Mouse (Mus musculus) midbrain, embryonic 13.5 days (tissue): Measurements from ENCODE around the gene Dnajb8. TPM values are rescaled to one million over a fixed set of nuclear protein-coding genes. Genes with fewer than 3 reads are reported as not detected.
A peak's percentile ranks its signal among the peaks of the same experiment; 100 is the strongest.

ENCODE experiments used
- ATAC-seq: fragments of 200-750 bp; cut with Nextera tagmentation; 2 replicates; pipeline ENCODE4 v1.8.0; 2017; ENCODE audit warnings: mild to moderate bottlenecking, moderate TSS enrichment, moderate library complexity
- H3K27ac ChIP-seq: fragments of 300-500 bp; sonication (generic); 2 replicates; pipeline ENCODE4 v1.5.1; 2015; ENCODE audit warnings: inconsistent platforms, mild to moderate bottlenecking, moderate library complexity
- H3K27me3 ChIP-seq: fragments of 300-500 bp; sonication (generic); 2 replicates; pipeline ENCODE4 v1.6.1; 2015; ENCODE audit warnings: mild to moderate bottlenecking, inconsistent platforms
- H3K36me3 ChIP-seq: fragments of 300-500 bp; sonication (generic); 2 replicates; pipeline ENCODE4 v1.6.1; 2015; ENCODE audit warnings: mild to moderate bottlenecking, inconsistent platforms
- H3K4me1 ChIP-seq: fragments of 300-500 bp; sonication (generic); replicated peaks from 2 replicates; pipeline ENCODE4 v1.6.1; 2015; ENCODE audit warnings: inconsistent platforms
- H3K4me2 ChIP-seq: fragments of 300-500 bp; sonication (generic); replicated peaks from 2 replicates; pipeline ENCODE4 v1.6.1; 2015; ENCODE audit warnings: moderate library complexity, mild to moderate bottlenecking, inconsistent platforms
- H3K4me3 ChIP-seq: fragments of 300-500 bp; sonication (generic); replicated peaks from 2 replicates; pipeline ENCODE4 v1.5.1; 2015; ENCODE audit warnings: mild to moderate bottlenecking, inconsistent platforms
- H3K9ac ChIP-seq: fragments of 300-500 bp; sonication (generic); replicated peaks from 2 replicates; pipeline ENCODE4 v1.6.1; 2015; ENCODE audit warnings: mild to moderate bottlenecking, inconsistent platforms
- H3K9me3 ChIP-seq: fragments of 300-500 bp; sonication (generic); 2 replicates; pipeline ENCODE4 v1.6.1; 2016; ENCODE audit warnings: mild to moderate bottlenecking, inconsistent platforms
- WGBS: fragments of 180-500 bp; shearing (Covaris S2); methylation state at CpG from one replicate; pipeline ENCODE4 v1.1.7; 2015; 5-methylcytosine and 5-hydroxymethylcytosine counted together
- polyA plus RNA-seq: library from polyadenylated mRNA; unstranded; fragments of >200 nt; fragmentation: Nextera tagmentation; extraction: Ambion mirVana; gene quantifications from 2 replicates; pipeline ENCODE4 v1.2.1, GENCODE M21; 2015

Gene Dnajb8
- polyA plus RNA-seq, 1 experiment from 2014 or later: not detected

GRCm38 (mm10) chr6:88209453-88209852 is 12.6 kb upstream of the Dnajb8 start:
- Histone ChIP-seq H3K27me3 (peaks cover 50% of the 10 kb centered on the region), H3K27ac (no peak overlapping the region), H3K9me3 (no peaks in the 10 kb centered on the region), H3K4me1 (0 out of 2 replicates have a peak, but pooled peaks cover 8% of the 10 kb centered on the region), H3K9ac (no peak overlapping the region), H3K4me3 (no peak overlapping the region), H3K4me2 (no peak overlapping the region), H3K36me3 (no peaks in the 10 kb centered on the region)
- WGBS: 80% methylated on average over 5 of the region's 5 CpGs
- no peak for ATAC-seq

GRCm38 (mm10) chr6:88210182-88210581 is 11.9 kb upstream of the Dnajb8 start:
- ATAC-seq: no peak
- Histone ChIP-seq H3K27ac (no peak overlapping the region), H3K36me3 (no peaks in the 10 kb centered on the region), H3K9me3 (no peaks in the 10 kb centered on the region), H3K27me3 (peaks cover 43% of the 10 kb centered on the region), H3K4me3 (no peak overlapping the region), H3K9ac (no peak overlapping the region), H3K4me1 (0 out of 2 replicates have a peak, but pooled peaks cover 4% of the 10 kb centered on the region), H3K4me2 (no peak overlapping the region)
- WGBS: 58% methylated on average over 3 of the region's 3 CpGs

GRCm38 (mm10) chr6:88215797-88216196 is 6.3 kb upstream of the Dnajb8 start:
- WGBS: 40% methylated on average over 6 of the region's 6 CpGs
- Histone ChIP-seq H3K4me1 (no peaks in the 10 kb centered on the region), H3K27ac (no peak overlapping the region), H3K36me3 (no peaks in the 10 kb centered on the region), H3K4me3 (no peak overlapping the region), H3K27me3 (no peaks in the 10 kb centered on the region; the same call in 1 of the 2 replicates), H3K9ac (no peak overlapping the region), H3K9me3 (no peaks in the 10 kb centered on the region; the same call in 1 of the 2 replicates), H3K4me2 (no peak overlapping the region)
- ATAC-seq: no peak

- no peak overlapping the region for H3K4me2 ChIP-seq
- no peaks in the 10 kb centered on the region for H3K36me3 ChIP-seq
- no peak overlapping the region for H3K4me3 ChIP-seq
- ATAC-seq: no peak
- H3K27ac ChIP-seq: no peak overlapping the region
- H3K9me3 ChIP-seq: no peaks in the 10 kb centered on the region; the same call in 1 of the 2 replicates
- H3K27me3 ChIP-seq: no peaks in the 10 kb centered on the region; the same call in 1 of the 2 replicates
- H3K4me1 ChIP-seq: no peaks in the 10 kb centered on the region
- H3K9ac ChIP-seq: no peak overlapping the region
- WGBS: 75% methylated on average over 4 of the region's 4 CpGs
These were observed 5.9 kb upstream of the Dnajb8 start for GRCm38 (mm10) chr6:88216199-88216598.

GRCm38 (mm10) chr6:88219094-88219493 is 3.0 kb upstream of the Dnajb8 start:
- Histone ChIP-seq H3K9me3 (no peaks in the 10 kb centered on the region; the same call in 1 of the 2 replicates), H3K4me1 (no peaks in the 10 kb centered on the region), H3K4me3 (no peak overlapping the region), H3K27ac (no peak overlapping the region), H3K27me3 (no peaks in the 10 kb centered on the region; the same call in 1 of the 2 replicates), H3K9ac (no peak overlapping the region), H3K36me3 (no peaks in the 10 kb centered on the region), H3K4me2 (no peak overlapping the region)
- no peak for ATAC-seq
- 16% methylated on average over 4 of the region's 4 CpGs for WGBS

- WGBS: 10% methylated on average over 5 of the region's 5 CpGs
- no peak overlapping the region for H3K4me2 ChIP-seq
- ATAC-seq: peak; percentile 86
- H3K9me3 ChIP-seq: no peaks in the 10 kb centered on the region
- no peak overlapping the region for H3K9ac ChIP-seq
- no peaks in the 10 kb centered on the region for H3K36me3 ChIP-seq
- no peak overlapping the region for H3K27ac ChIP-seq
- H3K4me3 ChIP-seq: no peak overlapping the region
- H3K27me3 ChIP-seq: no peaks in the 10 kb centered on the region; the same call in 1 of the 2 replicates
- H3K4me1 ChIP-seq: peaks cover 14% of the 10 kb centered on the region
These were observed 4.5 kb downstream of the Dnajb8 start for GRCm38 (mm10) chr6:88226570-88226994.

GRCm38 (mm10) chr6:88227537-88227936 is 5.5 kb downstream of the Dnajb8 start:
- H3K9ac ChIP-seq: no peak overlapping the region
- H3K4me2 ChIP-seq: no peak overlapping the region
- ATAC-seq: no peak
- no peaks in the 10 kb centered on the region for H3K9me3 ChIP-seq
- 62% methylated on average over 7 of the region's 7 CpGs for WGBS
- no peaks in the 10 kb centered on the region; the same call in 1 of the 2 replicates for H3K27me3 ChIP-seq
- no peak overlapping the region for H3K27ac ChIP-seq
- no peaks in the 10 kb centered on the region for H3K36me3 ChIP-seq
- peaks cover 14% of the 10 kb centered on the region for H3K4me1 ChIP-seq
- no peak overlapping the region for H3K4me3 ChIP-seq

- no peak for ATAC-seq
- no peak overlapping the region for H3K4me3 ChIP-seq
- 80% methylated on average over 12 of the region's 12 CpGs for WGBS
- no peak overlapping the region for H3K27ac ChIP-seq
- no peaks in the 10 kb centered on the region for H3K9me3 ChIP-seq
- H3K4me1 ChIP-seq: peaks cover 14% of the 10 kb centered on the region
- H3K9ac ChIP-seq: no peak overlapping the region
- H3K4me2 ChIP-seq: no peak overlapping the region
- H3K36me3 ChIP-seq: no peaks in the 10 kb centered on the region
- peaks cover 12% of the 10 kb centered on the region; the same call in 1 of the 2 replicates for H3K27me3 ChIP-seq
These were observed 7.2 kb downstream of the Dnajb8 start for GRCm38 (mm10) chr6:88229221-88229620.

- Histone ChIP-seq H3K4me1 (peaks cover 22% of the 10 kb centered on the region), H3K4me2 (no peak overlapping the region), H3K27me3 (peaks cover 26% of the 10 kb centered on the region; the same call in 1 of the 2 replicates), H3K36me3 (no peaks in the 10 kb centered on the region), H3K4me3 (no peak overlapping the region), H3K9me3 (no peaks in the 10 kb centered on the region), H3K27ac (no peak overlapping the region), H3K9ac (no peak overlapping the region)
- WGBS: 81% methylated on average over 7 of the region's 7 CpGs
- no peak for ATAC-seq
These were observed 9.8 kb downstream of the Dnajb8 start for GRCm38 (mm10) chr6:88231821-88232220.

GRCm38 (mm10) chr6:88232221-88232620 is 10.2 kb downstream of the Dnajb8 start:
- Histone ChIP-seq H3K4me3 (no peak overlapping the region), H3K27ac (no peak overlapping the region), H3K27me3 (peaks cover 29% of the 10 kb centered on the region; the same call in 1 of the 2 replicates), H3K9me3 (no peaks in the 10 kb centered on the region), H3K9ac (no peak overlapping the region), H3K4me2 (no peak overlapping the region), H3K36me3 (no peaks in the 10 kb centered on the region), H3K4me1 (peaks cover 22% of the 10 kb centered on the region)
- 53% methylated on average over 6 of the region's 6 CpGs for WGBS
- ATAC-seq: no peak

GRCm38 (mm10) chr6:88233996-88234395 is 11.9 kb downstream of the Dnajb8 start:
- no peak for ATAC-seq
- peaks cover 45% of the 10 kb centered on the region for H3K27me3 ChIP-seq
- peaks cover 23% of the 10 kb centered on the region for H3K4me1 ChIP-seq
- WGBS: 84% methylated on average over 8 of the region's 8 CpGs
- no peak overlapping the region for H3K9ac ChIP-seq
- no peak overlapping the region for H3K4me2 ChIP-seq
- no peaks in the 10 kb centered on the region for H3K36me3 ChIP-seq
- no peaks in the 10 kb centered on the region for H3K9me3 ChIP-seq
- no peak overlapping the region for H3K27ac ChIP-seq
- no peak overlapping the region for H3K4me3 ChIP-seq

- H3K9ac ChIP-seq: no peak overlapping the region
- H3K27ac ChIP-seq: no peak overlapping the region; the same call in 1 of the 2 replicates
- no peaks in the 10 kb centered on the region for H3K36me3 ChIP-seq
- peaks cover 60% of the 10 kb centered on the region for H3K27me3 ChIP-seq
- WGBS: 16% methylated on average over 8 of the region's 8 CpGs
- H3K4me1 ChIP-seq: peaks cover 23% of the 10 kb centered on the region
- H3K4me3 ChIP-seq: no peak overlapping the region
- H3K4me2 ChIP-seq: peak overlapping the region; percentile 49
- ATAC-seq: peak; percentile 34; the same call in 1 of the 2 replicates
- no peaks in the 10 kb centered on the region for H3K9me3 ChIP-seq
These were observed 13.4 kb downstream of the Dnajb8 start for GRCm38 (mm10) chr6:88235461-88235860.

GRCm38 (mm10) chr6:88235983-88236382 is 13.9 kb downstream of the Dnajb8 start:
- no peaks in the 10 kb centered on the region for H3K9me3 ChIP-seq

More at GRCm38 (mm10) chr6:88235983-88236382, 13.9 kb downstream of the Dnajb8 start:
- 1% methylated on average over 17 of the region's 17 CpGs for WGBS
- H3K9ac ChIP-seq: no peak overlapping the region; the same call in 1 of the 2 replicates
- H3K4me1 ChIP-seq: peaks cover 23% of the 10 kb centered on the region
- peak overlapping the region; percentile 49 for H3K4me2 ChIP-seq
- 0 out of 2 replicates have a peak overlapping the region, but pooled peaks have one; percentile 13 for H3K4me3 ChIP-seq
- H3K36me3 ChIP-seq: no peaks in the 10 kb centered on the region
- ATAC-seq: peak; percentile 90
- peaks cover 65% of the 10 kb centered on the region for H3K27me3 ChIP-seq
- no peak overlapping the region for H3K27ac ChIP-seq
